Mouse (Mus musculus) T-helper 2 cell (primary cell): ENCODE data around the gene Fam83d.

Source experiments
- in situ Hi-C: fragments of 300-600 bp; cut with MboI, MseI; formaldehyde crosslinking; loops from one replicate; pipeline ENCODE4 v1.15.1; 2025; ENCODE audit warnings: high pct_unique_total_duplicates

The Fam83d gene

GRCm38 (mm10) chr2:158745049-158745482, 22.8 kb upstream of the Fam83d start:
- in situ Hi-C loops: loop anchor here (5.0 kb wide), 1 partner anchor 78 kb away; the partner anchor contains the start of gene Ppp1r16b

GRCm38 (mm10) chr2:158746164-158746563, 21.7 kb upstream of the Fam83d start:
- in situ Hi-C loops: loop anchor here (5.0 kb wide), 1 partner anchor 79 kb away; the partner anchor contains the start of gene Ppp1r16b

GRCm38 (mm10) chr2:158749366-158749765, 18.5 kb upstream of the Fam83d start:
- in situ Hi-C loops: loop anchor here (5.0 kb wide), 1 partner anchor 82 kb away; the partner anchor contains the start of gene Ppp1r16b

GRCm38 (mm10) chr2:158760231-158760630, 7.7 kb upstream of the Fam83d start:
- in situ Hi-C loops: loop anchor here (10.0 kb wide), 1 partner anchor 335 kb away; no protein-coding TSS in a partner anchor

- in situ Hi-C loops: loop anchor here (10.0 kb wide), 1 partner anchor 338 kb away; no protein-coding TSS in a partner anchor
These were observed 5.6 kb upstream of the Fam83d start for GRCm38 (mm10) chr2:158762339-158762738.

GRCm38 (mm10) chr2:158768350-158768749, 457 bp downstream of the Fam83d start:
- in situ Hi-C loops: loop anchor here (10.0 kb wide), 1 partner anchor 344 kb away; no protein-coding TSS in a partner anchor

GRCm38 (mm10) chr2:158768771-158769170, 878 bp downstream of the Fam83d start:
- in situ Hi-C loops: loop anchor here (10.0 kb wide), 1 partner anchor 344 kb away; no protein-coding TSS in a partner anchor

- in situ Hi-C loops: no loop called here
These were observed 2.3 kb downstream of the Fam83d start for GRCm38 (mm10) chr2:158770126-158770757.

- in situ Hi-C loops: no loop called here
These were observed 3.3 kb downstream of the Fam83d start for GRCm38 (mm10) chr2:158771066-158771763.

GRCm38 (mm10) chr2:158772808-158773207, 4.9 kb downstream of the Fam83d start:
- in situ Hi-C loops: no loop called here

GRCm38 (mm10) chr2:158774886-158775285, 7.0 kb downstream of the Fam83d start:
- in situ Hi-C loops: no loop called here

GRCm38 (mm10) chr2:158776716-158777115, 8.8 kb downstream of the Fam83d start:
- in situ Hi-C loops: no loop called here

- in situ Hi-C loops: no loop called here
These were observed 9.6 kb downstream of the Fam83d start for GRCm38 (mm10) chr2:158777490-158777889.

GRCm38 (mm10) chr2:158778349-158778748, 10.5 kb downstream of the Fam83d start:
- in situ Hi-C loops: no loop called here

GRCm38 (mm10) chr2:158781126-158781525, 13.2 kb downstream of the Fam83d start:
- in situ Hi-C loops: no loop called here

GRCm38 (mm10) chr2:158786927-158787795, 19.3 kb downstream of the Fam83d start:
- in situ Hi-C loops: no loop called here

- in situ Hi-C loops: no loop called here
These were observed 26.7 kb downstream of the Fam83d start, which contains the start of gene Dhx35 for GRCm38 (mm10) chr2:158794494-158795004. Gene Dhx35 (plus strand): TSS chr2:158794807.

- in situ Hi-C loops: no loop called here
These were observed 27.1 kb downstream of the Fam83d start for GRCm38 (mm10) chr2:158795043-158795442.

GRCm38 (mm10) chr2:158795875-158796274, 28.0 kb downstream of the Fam83d start:
- in situ Hi-C loops: no loop called here

GRCm38 (mm10) chr2:158799328-158799727, 31.4 kb downstream of the Fam83d start:
- in situ Hi-C loops: no loop called here

- in situ Hi-C loops: no loop called here
These were observed 32.9 kb downstream of the Fam83d start for GRCm38 (mm10) chr2:158800788-158801187.
